Mouse (Mus musculus) small intestine, adult 10 weeks (tissue): ENCODE data around the gene Lrrc8a. TPM values are rescaled to one million over a fixed set of nuclear protein-coding genes. Genes with fewer than 3 reads are reported as not detected.

Experiments
- polyA plus RNA-seq: library from polyadenylated mRNA; stranded (reverse); fragments of 350-450 nt; fragmentation: Illumina TruSeq; extraction: RNeasy Lipid Tissue Mini Kit (QIAGEN cat#74804); gene quantifications from one replicate; pipeline ENCODE4 v1.2.3, GENCODE M21; 2014; ENCODE audit warnings: low replicate concordance

Lrrc8a gene
- 1.5 TPM for polyA plus RNA-seq

DNA sequence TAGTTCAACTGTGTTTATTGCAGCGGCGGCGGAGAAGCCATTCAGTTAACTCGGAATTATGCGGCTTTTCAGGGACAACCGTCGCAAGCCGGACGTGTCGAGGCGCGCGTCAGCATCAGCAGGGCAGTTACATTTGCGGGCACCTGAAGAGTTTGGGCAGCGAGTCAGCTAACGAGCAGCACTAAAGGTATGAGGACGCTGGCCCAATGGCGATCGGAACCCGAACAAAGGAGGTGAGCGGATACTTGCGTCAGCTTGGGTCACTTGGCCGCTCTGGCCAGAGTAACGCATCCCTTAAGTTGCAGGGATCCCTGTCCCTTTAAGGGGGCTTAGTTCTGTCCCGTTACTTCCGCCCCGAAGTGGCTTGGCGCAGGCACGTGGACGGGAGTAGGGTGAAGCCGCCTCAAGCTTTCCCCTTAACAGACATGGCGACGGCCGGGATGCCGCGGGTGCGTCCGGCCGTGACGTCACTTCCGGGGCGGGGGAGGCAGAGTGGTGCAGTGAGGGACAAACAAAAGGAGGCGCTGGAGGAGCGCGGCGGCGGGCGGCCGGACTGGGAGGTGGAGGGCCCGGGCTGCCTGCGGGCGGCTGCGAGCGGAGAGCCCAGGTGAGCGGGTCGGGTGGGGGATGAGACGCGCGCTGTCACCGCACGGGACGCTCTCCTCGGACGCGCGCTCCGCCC, at the start of gene Lrrc8a:
Gene Lrrc8a (plus strand): TSS at position 517 of the 682 bp plus-strand sequence.

DNA sequence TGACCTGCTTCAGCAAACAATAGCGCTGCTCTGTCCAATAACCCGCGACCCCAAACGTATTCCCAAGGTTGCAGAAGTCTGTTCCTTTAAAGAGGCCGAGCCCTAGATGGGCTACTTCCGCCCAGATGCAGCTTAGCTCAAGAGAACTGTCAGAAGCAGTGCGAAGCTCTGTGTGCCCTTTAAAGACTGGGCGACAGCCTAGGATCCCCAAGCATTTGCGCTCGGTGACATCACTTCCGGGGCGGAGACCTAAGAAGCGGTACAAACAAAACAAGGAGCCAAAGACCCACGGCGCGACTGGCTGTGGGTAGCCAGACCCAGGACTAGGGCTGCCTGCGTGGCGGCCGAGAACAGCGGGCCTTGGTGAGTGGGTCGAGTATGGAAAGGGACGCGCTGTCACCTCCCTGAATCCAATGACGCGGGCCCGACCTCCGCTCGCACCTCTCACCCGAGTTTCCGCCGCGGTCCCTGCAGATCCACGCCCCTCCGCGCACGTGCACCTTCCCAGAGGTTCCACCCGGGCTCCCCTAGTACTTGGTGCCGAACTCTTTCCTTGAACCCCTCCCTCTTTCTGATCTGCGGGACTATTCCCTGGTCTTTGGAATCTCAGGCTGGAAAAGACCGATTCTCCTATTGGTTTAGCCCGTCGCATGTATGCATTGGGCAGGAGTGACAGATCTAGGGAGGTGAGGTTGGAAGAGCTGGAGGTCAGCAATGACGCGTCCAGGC, 31.7 kb upstream of the Lrrc8a start, which contains the start of gene Kyat1:
Gene Kyat1 (minus strand): TSS at position 219 of the 729 bp plus-strand sequence.

DNA sequence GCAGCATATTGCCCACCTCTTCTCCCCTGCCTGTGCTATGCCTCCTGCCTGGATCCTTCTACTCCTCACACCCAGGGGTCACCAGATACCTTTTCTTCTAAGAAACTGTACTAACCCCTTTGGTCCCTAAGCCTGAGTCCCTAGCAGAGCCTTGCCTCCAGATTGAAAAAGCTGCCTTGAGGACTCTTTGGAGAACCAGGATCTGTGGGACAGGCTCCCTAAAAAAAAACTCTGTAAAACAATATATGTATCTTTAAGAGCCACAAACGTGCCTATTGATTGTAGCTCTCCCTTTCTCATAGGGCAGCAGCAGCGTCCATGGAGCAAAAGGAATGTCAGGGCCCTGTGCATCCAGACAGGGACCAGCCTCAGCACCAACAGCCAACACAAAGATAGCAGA, 2.8 kb downstream of the Lrrc8a start, which contains the start of gene Gm28035:
Gene Gm28035 (plus strand): TSS at position 301 of the 400 bp plus-strand sequence.

DNA sequence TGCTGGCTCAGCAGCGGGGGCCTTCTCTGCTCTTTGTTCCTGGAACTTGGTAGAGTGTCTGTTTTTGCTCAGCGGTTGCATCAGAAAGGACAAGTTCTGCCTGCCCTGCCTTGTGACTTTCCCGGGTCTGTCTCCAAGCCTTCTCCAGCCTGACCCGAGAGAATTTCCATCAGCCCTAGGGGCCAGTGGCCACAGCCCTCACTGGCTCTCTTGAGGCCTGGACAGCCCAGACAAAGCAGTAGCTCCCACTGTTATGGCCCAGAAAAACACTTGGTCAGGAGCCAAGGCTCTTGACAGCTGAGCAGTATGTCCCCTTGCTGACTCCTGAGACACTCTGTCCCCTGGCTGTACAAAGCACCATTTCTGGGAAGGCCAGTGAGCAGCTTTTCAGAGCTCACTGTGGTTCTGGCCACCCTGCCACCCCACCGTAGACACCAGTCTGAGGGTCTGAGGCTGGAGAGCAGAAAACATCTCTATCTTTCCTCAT, 28.3 kb downstream of the Lrrc8a start, which contains the start of gene Phyhd1:
Gene Phyhd1 (plus strand): TSS at position 437 of the 487 bp plus-strand sequence.

DNA sequence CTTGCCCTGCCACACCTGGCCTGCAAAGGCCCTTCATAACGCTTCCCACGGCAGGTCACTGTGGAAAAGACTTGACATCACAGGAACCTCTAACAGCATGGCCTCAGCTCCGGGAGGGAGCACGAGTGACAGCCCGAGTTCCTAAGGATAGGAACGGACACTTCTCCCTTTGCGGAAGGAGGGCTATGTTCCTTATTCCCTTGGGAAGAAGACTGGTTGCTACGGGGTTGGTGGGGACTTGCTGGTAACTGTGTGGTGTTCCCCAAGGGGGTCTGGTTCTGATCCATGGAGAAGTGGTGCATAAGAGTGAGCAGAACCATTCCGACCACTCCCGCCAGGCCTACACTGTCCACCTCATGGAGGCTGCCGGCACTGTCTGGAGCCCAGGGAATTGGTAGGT, 43.2 kb downstream of the Lrrc8a start, which contains the start of gene Gm28038:
Gene Gm28038 (plus strand): TSS at position 301 of the 400 bp plus-strand sequence.

DNA sequence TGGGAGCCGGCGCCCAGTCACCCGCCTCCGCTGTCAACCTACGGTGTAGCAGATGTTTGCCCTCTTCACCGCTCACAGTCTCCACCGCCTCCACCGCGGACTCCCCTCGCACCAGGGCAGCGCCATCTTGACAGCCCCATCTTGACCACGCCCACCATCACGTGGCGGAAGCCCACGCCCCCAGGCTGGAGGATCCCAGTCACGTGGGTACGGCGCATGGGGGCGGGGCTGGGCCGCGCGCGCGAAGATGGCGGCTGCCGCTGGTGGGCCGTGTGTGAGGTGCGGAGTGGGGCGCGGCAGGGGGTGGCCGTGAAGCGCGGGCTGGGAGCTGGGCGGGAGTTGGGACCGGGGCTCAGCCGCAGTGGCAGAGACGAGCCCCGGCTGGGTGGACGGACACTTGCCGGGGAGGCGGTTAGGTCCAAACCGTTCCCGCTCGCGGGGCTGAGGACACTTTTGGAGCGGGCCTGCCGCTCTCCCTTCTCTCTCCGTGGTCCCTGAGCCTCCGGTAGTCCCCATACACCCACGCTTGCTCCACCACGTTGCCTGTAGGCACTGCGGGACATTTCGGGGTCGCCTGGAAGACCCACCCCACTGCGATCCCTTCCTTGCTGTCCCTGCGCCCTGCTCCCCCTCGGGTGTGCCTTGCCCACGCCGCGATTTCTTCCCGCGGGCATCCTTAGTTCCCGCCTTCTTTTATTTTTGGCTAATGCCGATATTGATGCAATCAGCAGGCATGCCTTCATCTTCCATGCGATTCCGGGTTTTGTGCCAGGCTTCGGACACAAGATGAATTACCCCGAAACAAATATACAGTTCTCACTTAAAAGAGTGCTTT, 48.9 kb downstream of the Lrrc8a start, which contains the start of the genes Dolk and Nup188:
Gene Dolk (minus strand): TSS at position 143 of the 835 bp plus-strand sequence.
Gene Nup188 (plus strand): TSS at position 206 of the 835 bp plus-strand sequence.

Other genes starting within 250 kb of the Lrrc8a start
- gene Wdr34, start 188.8 kb upstream of the Lrrc8a start, polyA plus RNA-seq: not detected
- gene Set, start 180.3 kb upstream of the Lrrc8a start, polyA plus RNA-seq: 219 TPM
- gene Pkn3, start 160.0 kb upstream of the Lrrc8a start, polyA plus RNA-seq: not detected
- 3.9 TPM for gene Zdhhc12, start 144.1 kb upstream of the Lrrc8a start, polyA plus RNA-seq
- gene Zer1, start 113.1 kb upstream of the Lrrc8a start, polyA plus RNA-seq: 2.1 TPM
- gene Tbc1d13, start 104.0 kb upstream of the Lrrc8a start, polyA plus RNA-seq: 10.1 TPM
- not detected for gene Endog, start 66.2 kb upstream of the Lrrc8a start, polyA plus RNA-seq
- 0.30 TPM for gene Spout1, start 59.3 kb upstream of the Lrrc8a start, polyA plus RNA-seq
- gene Kyat1, start 31.9 kb upstream of the Lrrc8a start, polyA plus RNA-seq: 0.48 TPM
- not detected for gene Gm28035, start 2.9 kb downstream of the Lrrc8a start, polyA plus RNA-seq
- 0.74 TPM for gene Phyhd1, start 28.5 kb downstream of the Lrrc8a start, polyA plus RNA-seq
- gene Gm28038, start 43.3 kb downstream of the Lrrc8a start, polyA plus RNA-seq: not detected
- 5.9 TPM for gene Dolk, start 48.6 kb downstream of the Lrrc8a start, polyA plus RNA-seq
- gene Nup188, start 48.7 kb downstream of the Lrrc8a start, polyA plus RNA-seq: 6.1 TPM
- 1.0 TPM for gene Sh3glb2, start 121.6 kb downstream of the Lrrc8a start, polyA plus RNA-seq
- gene Miga2, start 126.5 kb downstream of the Lrrc8a start, polyA plus RNA-seq: 1.3 TPM
- 3.9 TPM for gene Dolpp1, start 154.5 kb downstream of the Lrrc8a start, polyA plus RNA-seq
- gene Crat, start 178.1 kb downstream of the Lrrc8a start, polyA plus RNA-seq: 14.2 TPM
- gene Ptpa, start 178.3 kb downstream of the Lrrc8a start, polyA plus RNA-seq: 2.2 TPM
- not detected for gene Ier5l, start 236.5 kb downstream of the Lrrc8a start, polyA plus RNA-seq